Mouse (Mus musculus) cerebellum, adult 2 months (tissue): ENCODE data around the gene Etv6.

Source experiments
- CTCF ChIP-seq: fragments of 200-500 bp; IDR thresholded peaks from 2 replicates; pipeline ENCODE4 v1.5.1; 2011; ENCODE audit warnings: low read depth, mild to moderate bottlenecking, control low read depth, low read length, moderate library complexity, borderline replicate concordance; ENCODE audit not compliant: insufficient read depth
- POLR2A ChIP-seq: fragments of 200-500 bp; IDR thresholded peaks from 2 replicates; pipeline ENCODE4 v1.6.1; 2011; ENCODE audit warnings: low read length, control low read depth, borderline replicate concordance; ENCODE audit not compliant: insufficient read depth

- TF ChIP-seq CTCF (no peak), POLR2A (no peak)
Measured at GRCm38 (mm10) chr6:134111599-134111998, 76.1 kb downstream of the Etv6 start.
